Mouse (Mus musculus): Measurements from ENCODE around the gene Zranb3.

The Zranb3 gene

DNA sequence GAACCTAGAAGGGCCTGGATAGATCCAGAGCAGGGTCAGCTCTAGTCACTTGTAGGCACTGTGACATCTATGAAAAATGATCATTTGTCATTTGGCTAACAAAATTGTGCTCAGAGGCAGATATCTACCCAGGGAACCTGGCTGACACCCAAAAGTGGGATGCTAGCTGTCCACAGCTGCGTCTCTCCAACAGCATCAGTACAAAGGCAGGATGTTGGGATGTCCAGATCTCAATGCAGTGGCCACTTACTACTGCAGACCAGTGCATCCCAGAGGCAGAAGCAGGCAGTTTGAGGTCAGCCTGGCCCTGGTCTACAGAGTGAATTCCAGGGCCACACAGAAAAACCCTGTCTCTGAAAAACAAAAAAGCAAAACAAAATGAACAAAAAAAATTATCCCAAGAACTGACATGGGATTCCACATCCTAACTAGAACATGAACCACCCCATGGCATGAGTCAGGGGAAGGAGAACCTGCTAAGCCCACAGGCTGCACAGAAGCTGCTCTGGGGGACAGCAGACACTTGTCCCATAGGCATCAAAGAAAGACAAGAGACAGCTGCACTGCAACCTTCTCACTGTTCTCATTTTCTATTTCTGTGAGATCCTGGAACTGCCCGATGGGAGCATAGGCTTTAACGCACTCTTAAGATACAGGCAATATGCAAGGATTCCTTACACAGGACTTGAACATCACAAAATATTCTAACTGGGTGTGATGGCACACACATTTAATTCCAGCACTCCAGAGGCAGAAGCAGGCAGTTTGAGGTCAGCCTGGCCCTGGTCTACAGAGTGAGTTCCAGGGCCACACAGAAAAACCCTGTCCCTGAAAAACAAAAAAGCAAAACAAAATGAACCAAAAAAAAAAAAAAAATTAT, 156.9 kb downstream of the Zranb3 start:
- DNase-seq (ENCODE audit: low spot score): no peak

- DNase-seq (ENCODE audit: low spot score): no peak
These were observed 159.3 kb downstream of the Zranb3 start for GRCm38 (mm10) chr1:127943516-127943915.

GRCm38 (mm10) chr1:127942231-127942630, 160.6 kb downstream of the Zranb3 start:
- no peak for DNase-seq (ENCODE audit: low spot score)

DNA sequence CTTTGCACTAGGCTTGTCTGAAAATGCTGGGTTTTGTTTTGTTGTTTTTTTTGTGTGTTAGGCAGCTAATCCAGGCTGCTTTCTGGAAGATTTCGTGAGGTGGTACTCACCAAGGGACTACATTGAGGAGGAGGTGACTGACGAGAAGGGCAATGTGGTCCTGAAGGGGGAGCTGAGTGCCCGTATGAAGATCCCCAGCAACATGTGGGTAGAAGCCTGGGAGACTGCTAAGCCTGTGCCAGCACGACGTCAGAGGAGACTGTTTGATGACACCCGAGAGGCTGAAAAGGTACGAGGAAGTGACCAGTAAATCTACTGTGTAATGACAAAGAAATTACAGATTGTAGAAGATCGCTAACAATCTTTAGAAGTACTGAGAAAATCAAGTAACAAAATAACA, 165.6 kb downstream of the Zranb3 start:
- no peak for DNase-seq (ENCODE audit: low spot score)

GRCm38 (mm10) chr1:127934322-127934721, 168.5 kb downstream of the Zranb3 start:
- DNase-seq (ENCODE audit: low spot score): no peak

GRCm38 (mm10) chr1:127933405-127933804, 169.4 kb downstream of the Zranb3 start:
- DNase-seq (ENCODE audit: low spot score): no peak

- no peak for DNase-seq (ENCODE audit: low spot score)
These were observed 187.0 kb downstream of the Zranb3 start for GRCm38 (mm10) chr1:127915802-127916201.

- DNase-seq (ENCODE audit: low spot score): no peak
These were observed 187.5 kb downstream of the Zranb3 start for GRCm38 (mm10) chr1:127915316-127915715.

- no peak for DNase-seq (ENCODE audit: low spot score)
These were observed 189.7 kb downstream of the Zranb3 start for GRCm38 (mm10) chr1:127913116-127913515.

- DNase-seq (ENCODE audit: low spot score): no peak
These were observed 198.0 kb downstream of the Zranb3 start for GRCm38 (mm10) chr1:127904774-127905385.

Data from retina, embryonic 14.5 days (tissue).